Mouse (Mus musculus) kidney, embryonic 15.5 days (tissue): ENCODE measurements around the gene Pnpla2. TPM values are rescaled to one million over a fixed set of nuclear protein-coding genes. Genes with fewer than 3 reads are reported as not detected.
"Not testable (repeated sequence)": the region's sequence is repeated elsewhere in the genome, so short reads cannot be mapped to it uniquely, and the experiment has no call there.

ENCODE experiments used
- ATAC-seq: fragments of 200-750 bp; cut with Nextera tagmentation; replicated peaks from 2 replicates; pipeline ENCODE4 v1.8.0; 2017; ENCODE audit warnings: moderate TSS enrichment; ENCODE audit not compliant: low FRiP score
- H3K27ac ChIP-seq: fragments of 300-500 bp; sonication (generic); 2 replicates; pipeline ENCODE4 v1.5.1; 2015; ENCODE audit warnings: mild to moderate bottlenecking, inconsistent platforms
- H3K27me3 ChIP-seq: fragments of 300-500 bp; sonication (generic); 2 replicates; pipeline ENCODE4 v1.6.1; 2015; ENCODE audit warnings: inconsistent platforms
- H3K36me3 ChIP-seq: fragments of 300-500 bp; sonication (generic); 2 replicates; pipeline ENCODE4 v1.6.1; 2015; ENCODE audit warnings: inconsistent platforms
- H3K4me1 ChIP-seq: fragments of 300-500 bp; sonication (generic); 2 replicates; pipeline ENCODE4 v1.6.1; 2015; ENCODE audit warnings: inconsistent platforms
- H3K4me2 ChIP-seq: fragments of 300-500 bp; sonication (generic); 2 replicates; pipeline ENCODE4 v1.6.1; 2015; ENCODE audit warnings: moderate library complexity, mild to moderate bottlenecking, inconsistent platforms
- H3K4me3 ChIP-seq: fragments of 300-500 bp; sonication (generic); replicated peaks from 2 replicates; pipeline ENCODE4 v1.5.1; 2015; ENCODE audit warnings: mild to moderate bottlenecking, inconsistent platforms
- H3K9ac ChIP-seq: fragments of 300-500 bp; sonication (generic); 2 replicates; pipeline ENCODE4 v1.6.1; 2015; ENCODE audit warnings: mild to moderate bottlenecking, inconsistent platforms
- H3K9me3 ChIP-seq: fragments of 300-500 bp; sonication (generic); replicated peaks from 2 replicates; pipeline ENCODE4 v1.6.1; 2016; ENCODE audit warnings: inconsistent platforms
- WGBS: fragments of 180-500 bp; shearing (Covaris S2); methylation state at CpG from one replicate; pipeline ENCODE4 v1.1.7; 2015; ENCODE audit warnings: mixed read lengths; 5-methylcytosine and 5-hydroxymethylcytosine counted together
- polyA plus RNA-seq: library from polyadenylated mRNA; unstranded; fragments of >200 nt; fragmentation: Nextera tagmentation; extraction: Ambion mirVana; gene quantifications from 2 replicates; pipeline ENCODE4 v1.2.1, GENCODE M21; 2015

Gene Pnpla2
- polyA plus RNA-seq, 1 experiment from 2014 or later = 41.7 TPM

DNA sequence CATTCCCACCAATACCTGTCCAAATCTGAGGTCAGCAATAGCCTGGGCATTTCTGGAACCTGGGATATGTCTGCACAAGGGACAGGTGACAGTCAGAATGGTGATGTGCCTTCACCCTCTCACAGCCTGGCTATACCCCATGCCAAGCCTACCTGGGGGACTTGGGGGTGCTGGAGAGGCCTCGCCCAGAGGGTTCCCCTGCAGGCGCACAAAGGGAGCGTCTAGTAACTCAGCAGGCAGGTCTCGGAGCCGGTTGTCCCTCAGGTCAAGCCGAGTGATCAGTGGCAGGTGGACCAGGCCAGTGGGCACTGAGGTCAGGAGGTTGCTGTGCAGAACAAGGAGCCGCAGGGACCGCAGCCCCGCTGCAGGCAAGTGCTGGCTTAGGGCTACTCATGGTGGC lies 13.5 kb upstream of the Pnpla2 start:
- Histone ChIP-seq H3K9ac (no peak overlapping the region), H3K4me2 (peak overlapping the region; percentile 14; the same call in 1 of the 2 replicates), H3K27ac (no peak overlapping the region), H3K36me3 (peaks cover 41% of the 10 kb centered on the region), H3K9me3 (no peaks in the 10 kb centered on the region), H3K4me3 (no peak overlapping the region; the same call in 1 of the 2 replicates), H3K4me1 (peaks cover 53% of the 10 kb centered on the region), H3K27me3 (no peaks in the 10 kb centered on the region)
- no peak for ATAC-seq
- 91% methylated on average over 9 of the region's 9 CpGs for WGBS

GRCm38 (mm10) chr7:141442199-141442598 lies 12.8 kb upstream of the Pnpla2 start:
- Histone ChIP-seq H3K4me3 (peak overlapping the region; percentile 55; the same call in 1 of the 2 replicates), H3K4me2 (peak overlapping the region; percentile 93), H3K27ac (no peak overlapping the region), H3K27me3 (no peaks in the 10 kb centered on the region), H3K9ac (peak overlapping the region; percentile 66; the same call in 1 of the 2 replicates), H3K4me1 (peaks cover 51% of the 10 kb centered on the region), H3K36me3 (peaks cover 41% of the 10 kb centered on the region), H3K9me3 (no peaks in the 10 kb centered on the region)
- 95% methylated on average over 13 of the region's 13 CpGs for WGBS
- ATAC-seq = no peak

DNA sequence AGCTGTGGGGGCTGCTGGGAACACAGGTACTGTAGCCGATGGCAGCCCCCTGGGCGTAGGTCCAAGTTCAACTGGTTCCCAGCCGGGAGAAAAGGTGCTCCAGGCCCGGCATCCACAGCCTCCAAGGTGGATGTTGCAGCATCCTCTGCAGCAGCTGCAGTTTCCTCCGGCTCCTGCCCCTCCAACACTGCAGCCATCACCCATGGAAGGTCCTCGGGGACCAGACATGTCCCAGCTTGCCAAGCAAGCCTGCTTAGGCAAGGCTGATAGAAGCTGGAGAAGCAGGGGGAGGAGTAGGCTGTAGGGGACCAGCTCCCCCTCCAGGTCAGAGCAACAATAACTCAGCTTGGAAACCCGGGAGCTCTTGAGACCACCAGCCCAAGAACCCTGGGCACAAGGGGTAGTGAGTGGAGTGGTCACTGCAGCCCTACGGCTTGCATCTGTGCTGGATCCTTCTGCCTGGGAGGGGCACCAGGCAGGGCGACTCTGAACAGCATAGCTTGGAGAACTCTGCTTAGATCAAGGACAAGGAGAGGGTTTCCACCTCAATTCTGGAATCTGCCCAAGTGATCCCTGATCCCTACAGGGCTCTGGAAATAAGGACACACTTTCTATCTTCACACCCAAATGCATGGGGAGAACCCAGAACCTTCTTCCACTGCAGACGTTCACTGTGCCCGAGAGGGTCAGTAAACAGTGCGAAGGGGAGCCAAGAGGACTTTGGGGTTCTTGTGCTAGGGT lies 11.7 kb upstream of the Pnpla2 start:
- peak; percentile 7; the same call in 1 of the 2 replicates for ATAC-seq
- H3K9ac ChIP-seq = peak overlapping the region; percentile 66
- H3K4me3 ChIP-seq = peak overlapping the region; percentile 55
- no peaks in the 10 kb centered on the region for H3K9me3 ChIP-seq
- H3K4me1 ChIP-seq = peaks cover 46% of the 10 kb centered on the region
- peak overlapping the region; percentile 84 for H3K27ac ChIP-seq
- 17% methylated on average over 12 of the region's 12 CpGs for WGBS
- peak overlapping the region; percentile 93 for H3K4me2 ChIP-seq
- H3K27me3 ChIP-seq = no peaks in the 10 kb centered on the region
- peaks cover 36% of the 10 kb centered on the region for H3K36me3 ChIP-seq

GRCm38 (mm10) chr7:141443828-141444237 lies 11.2 kb upstream of the Pnpla2 start, which contains the start of gene Pidd1:
Gene Pidd1 (minus strand): TSS chr7:141444025.
- H3K36me3 ChIP-seq = peaks cover 34% of the 10 kb centered on the region
- peak within 1 kb of the TSS; percentile 55 for H3K4me3 ChIP-seq
- peaks cover 52% of the 10 kb centered on the region for H3K4me1 ChIP-seq
- no peaks in the 10 kb centered on the region for H3K27me3 ChIP-seq
- no peaks in the 10 kb centered on the region for H3K9me3 ChIP-seq
- H3K4me2 ChIP-seq = peak within 1 kb of the TSS; percentile 93
- under 1% methylated on average over 25 of the region's 25 CpGs for WGBS
- peak within 1 kb of the TSS; percentile 66 for H3K9ac ChIP-seq
- peak within 1 kb of the TSS; percentile 84 for H3K27ac ChIP-seq
- peak; percentile 53 for ATAC-seq

GRCm38 (mm10) chr7:141446374-141446773 lies 8.6 kb upstream of the Pnpla2 start:
- not testable (repeated sequence) for H3K9me3 ChIP-seq
- peak overlapping the region; percentile 57 for H3K4me2 ChIP-seq

DNA sequence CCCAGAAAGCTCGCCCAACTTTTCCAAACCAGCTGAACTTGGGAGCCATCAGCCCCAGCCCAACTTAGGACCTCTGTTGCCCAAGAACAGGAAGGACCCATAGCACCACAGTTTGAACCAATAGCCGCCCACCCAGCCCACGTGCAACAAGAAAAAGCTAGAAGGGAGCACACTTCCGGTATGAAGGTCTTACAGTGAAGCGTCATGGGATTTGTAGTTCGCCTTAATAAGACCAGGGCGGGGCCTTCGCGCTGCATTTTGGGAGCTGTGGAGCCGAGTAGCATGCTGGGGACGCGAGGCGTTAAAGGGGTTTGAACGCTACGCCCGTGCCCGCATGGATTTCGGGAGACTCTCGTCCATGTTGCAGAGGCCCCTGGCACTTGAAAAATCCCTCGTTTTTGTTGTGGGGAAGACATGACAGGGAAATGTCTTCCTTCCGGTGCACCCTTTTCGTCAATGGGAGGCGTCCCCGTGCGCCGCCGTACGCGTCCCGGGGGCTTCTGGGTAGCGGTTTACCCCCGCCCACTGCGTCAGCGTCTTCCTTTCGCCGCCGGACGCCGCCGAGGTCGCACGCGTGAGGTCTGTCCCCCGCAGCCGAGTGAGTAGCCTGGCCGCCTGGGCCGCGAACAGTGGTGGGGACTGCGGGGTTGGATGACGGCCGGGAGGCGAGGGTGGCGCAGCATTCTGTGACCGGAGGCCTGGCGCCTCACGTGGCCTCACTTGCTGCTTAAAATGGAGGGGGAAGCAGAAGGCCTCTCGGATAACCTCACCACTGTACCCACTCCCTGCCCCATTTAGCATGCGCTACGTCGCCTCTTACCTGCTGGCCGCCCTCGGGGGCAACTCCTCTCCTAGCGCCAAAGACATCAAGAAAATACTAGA lies 7.6 kb upstream of the Pnpla2 start, which contains the start of gene Rplp2:
Rplp2 (plus strand) TSS at position 261 of the 882 bp plus-strand sequence.
- ATAC-seq = peak; percentile 89
- Histone ChIP-seq H3K9me3 (no peaks in the 10 kb centered on the region), H3K4me1 (peaks cover 41% of the 10 kb centered on the region), H3K27ac (peak within 1 kb of the TSS; percentile 91), H3K4me3 (peak within 1 kb of the TSS; percentile 79), H3K27me3 (no peaks in the 10 kb centered on the region), H3K9ac (peak within 1 kb of the TSS; percentile 89), H3K36me3 (peaks cover 39% of the 10 kb centered on the region), H3K4me2 (peak within 1 kb of the TSS; percentile 57)
- WGBS = under 1% methylated on average over 63 of the region's 63 CpGs

More at GRCm38 (mm10) chr7:141446374-141446773, 8.6 kb upstream of the Pnpla2 start:
- Histone ChIP-seq H3K36me3 (peaks cover 34% of the 10 kb centered on the region), H3K4me1 (peaks cover 51% of the 10 kb centered on the region), H3K27ac (0 out of 2 replicates have a peak overlapping the region, but pooled peaks have one; percentile 91), H3K4me3 (peak overlapping the region; percentile 79; the same call in 1 of the 2 replicates)
- ATAC-seq, H3K9ac ChIP-seq, H3K27me3 ChIP-seq: not testable (repeated sequence)
- WGBS = 84% methylated on average over 3 of the region's 3 CpGs

DNA sequence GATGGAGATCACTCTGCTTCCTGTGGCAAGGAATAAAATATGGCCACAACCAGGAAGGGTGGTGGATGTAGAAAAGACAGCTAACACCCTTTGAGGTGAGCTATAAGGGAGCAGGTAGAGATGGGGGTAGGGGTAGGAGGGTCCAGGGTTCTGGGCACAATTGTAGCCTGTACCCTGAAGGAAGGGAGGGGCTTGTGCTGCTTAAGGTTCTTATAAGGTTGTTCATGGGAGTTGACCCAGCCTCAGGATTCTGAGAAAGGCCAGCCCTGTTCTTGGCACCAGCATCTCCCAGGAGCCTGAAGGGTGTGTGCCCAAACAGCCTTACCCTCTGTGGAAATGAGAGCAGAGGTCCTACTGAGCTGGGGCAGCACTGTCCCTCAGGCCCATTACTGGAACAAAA lies 3.1 kb upstream of the Pnpla2 start:
- Histone ChIP-seq H3K4me2 (no peak overlapping the region), H3K27ac (no peak overlapping the region), H3K36me3 (peaks cover 41% of the 10 kb centered on the region), H3K4me1 (peaks cover 40% of the 10 kb centered on the region), H3K9ac (no peak overlapping the region), H3K27me3 (no peaks in the 10 kb centered on the region), H3K9me3 (no peaks in the 10 kb centered on the region), H3K4me3 (no peak overlapping the region)
- ATAC-seq = no peak

- Histone ChIP-seq H3K27me3 (no peaks in the 10 kb centered on the region), H3K27ac (no peak overlapping the region), H3K4me3 (no peak overlapping the region), H3K9ac (no peak overlapping the region), H3K4me1 (peaks cover 42% of the 10 kb centered on the region), H3K4me2 (no peak overlapping the region), H3K36me3 (peaks cover 44% of the 10 kb centered on the region), H3K9me3 (no peaks in the 10 kb centered on the region)
- no peak for ATAC-seq
- WGBS = 68% methylated on average over 2 of the region's 2 CpGs
Observed at GRCm38 (mm10) chr7:141453636-141454035, 1.4 kb upstream of the Pnpla2 start.

DNA sequence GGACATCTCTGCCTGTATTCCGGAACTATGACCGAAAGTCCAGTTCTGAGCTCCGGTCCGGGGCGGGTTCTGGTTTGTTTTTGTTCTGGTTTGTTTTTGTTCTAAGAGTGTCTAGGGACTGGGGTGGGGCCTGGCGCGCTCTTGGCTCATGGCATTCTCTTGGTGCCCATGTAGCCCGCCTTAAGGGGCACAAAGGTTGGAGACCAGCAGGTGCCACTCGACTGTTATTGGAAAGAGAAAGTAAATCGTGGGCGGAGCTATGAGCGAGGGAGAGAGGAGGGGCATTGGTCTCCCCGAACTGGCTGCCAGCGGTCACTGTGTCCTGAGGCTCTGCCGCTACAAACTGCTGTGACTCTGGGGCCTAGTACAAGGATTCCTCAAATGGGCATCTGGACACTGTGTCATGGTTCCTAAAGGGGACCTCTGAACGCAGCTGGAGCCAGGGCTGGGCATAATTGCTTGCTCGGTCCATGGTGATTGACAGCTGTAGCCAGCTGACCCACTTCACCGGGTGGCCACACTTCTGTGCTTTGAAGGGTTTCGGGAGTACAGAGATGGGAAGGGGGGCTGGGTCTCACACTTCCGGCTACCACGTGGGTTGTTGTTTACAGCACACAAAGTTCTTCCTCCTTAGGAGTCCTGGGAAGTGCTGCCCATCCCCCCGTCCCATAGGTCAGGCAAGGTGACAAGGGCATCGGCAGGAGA lies 764 bp downstream of the Pnpla2 start:
- H3K36me3 ChIP-seq = peaks cover 34% of the 10 kb centered on the region
- WGBS = under 1% methylated on average over 23 of the region's 23 CpGs

GRCm38 (mm10) chr7:141456739-141457138 lies 1.7 kb downstream of the Pnpla2 start:
- Histone ChIP-seq H3K36me3 (peaks cover 25% of the 10 kb centered on the region), H3K4me1 (peaks cover 53% of the 10 kb centered on the region), H3K27me3 (peaks cover 16% of the 10 kb centered on the region), H3K9me3 (no peaks in the 10 kb centered on the region), H3K27ac (no peak overlapping the region), H3K4me2 (peak overlapping the region; percentile 95; the same call in 1 of the 2 replicates), H3K9ac (0 out of 2 replicates have a peak overlapping the region, but pooled peaks have one; percentile 1), H3K4me3 (no peak overlapping the region)
- no peak for ATAC-seq
- 87% methylated on average over 6 of the region's 6 CpGs for WGBS

More for the DNA sequence above, 764 bp downstream of the Pnpla2 start:
- Histone ChIP-seq H3K4me3 (peak overlapping the region; percentile 81), H3K27ac (peak overlapping the region; percentile 88), H3K4me1 (peaks cover 43% of the 10 kb centered on the region), H3K9me3 (no peaks in the 10 kb centered on the region), H3K9ac (peak overlapping the region; percentile 70), H3K27me3 (peaks cover 6% of the 10 kb centered on the region), H3K4me2 (peak overlapping the region; percentile 95)
- peak; percentile 20 for ATAC-seq

DNA sequence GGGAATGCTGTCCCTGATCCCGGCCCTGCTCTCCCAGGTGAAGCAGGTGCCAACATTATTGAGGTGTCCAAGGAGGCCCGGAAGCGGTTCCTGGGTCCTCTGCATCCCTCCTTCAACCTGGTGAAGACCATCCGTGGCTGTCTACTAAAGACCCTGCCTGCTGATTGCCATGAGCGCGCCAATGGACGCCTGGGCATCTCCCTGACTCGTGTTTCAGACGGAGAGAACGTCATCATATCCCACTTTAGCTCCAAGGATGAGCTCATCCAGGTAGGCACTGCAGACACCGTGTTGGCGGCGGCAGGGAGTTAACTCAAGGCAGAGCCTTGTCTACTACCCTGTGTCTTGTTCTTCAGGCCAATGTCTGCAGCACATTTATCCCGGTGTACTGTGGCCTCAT lies 2.2 kb downstream of the Pnpla2 start:
- no peak for ATAC-seq
- WGBS = 94% methylated on average over 14 of the region's 14 CpGs
- peaks cover 21% of the 10 kb centered on the region for H3K27me3 ChIP-seq
- no peak overlapping the region for H3K4me3 ChIP-seq
- peaks cover 20% of the 10 kb centered on the region for H3K36me3 ChIP-seq
- no peak overlapping the region for H3K27ac ChIP-seq
- H3K4me1 ChIP-seq = peaks cover 58% of the 10 kb centered on the region
- H3K9me3 ChIP-seq = no peaks in the 10 kb centered on the region
- H3K4me2 ChIP-seq = no peak overlapping the region
- H3K9ac ChIP-seq = no peak overlapping the region
